Mouse (Mus musculus) naive thymus-derived CD4-positive, alpha-beta T cell, adult 2 months (primary cell): ENCODE data around the gene Cd46.
A peak's percentile ranks its signal among the peaks of the same experiment; 100 is the strongest.

Experiments
- DNase-seq: peaks from one replicate; pipeline ENCODE4 v3.0.0-alpha.2; 2011; ENCODE audit warnings: low read depth

The Cd46 gene

GRCm38 (mm10) chr1:195092220-195092720 is at the start of gene Cd46:
TSS of gene Cd46 (minus strand) at chr1:195092249.
- DNase-seq: peak; percentile 81

GRCm38 (mm10) chr1:195132070-195132469 is 40.0 kb upstream of the Cd46 start:
- DNase-seq: no peak

- no peak for DNase-seq
Measured at GRCm38 (mm10) chr1:195131675-195132015, 39.6 kb upstream of the Cd46 start.

- peak; percentile 91 for DNase-seq
Measured at GRCm38 (mm10) chr1:195130953-195131674, 39.1 kb upstream of the Cd46 start, which contains the start of gene Cr1l. TSS of gene Cr1l (minus strand) at chr1:195131586.

- DNase-seq: no peak
Measured at GRCm38 (mm10) chr1:195130479-195130878, 38.4 kb upstream of the Cd46 start.

GRCm38 (mm10) chr1:195129867-195130266 is 37.8 kb upstream of the Cd46 start:
- no peak for DNase-seq

GRCm38 (mm10) chr1:195114414-195114813 is 22.4 kb upstream of the Cd46 start:
- DNase-seq: no peak

- no peak for DNase-seq
Measured at GRCm38 (mm10) chr1:195113621-195114020, 21.6 kb upstream of the Cd46 start.

- no peak for DNase-seq
Measured at GRCm38 (mm10) chr1:195100693-195101092, 8.6 kb upstream of the Cd46 start.

- no peak for DNase-seq
Measured at GRCm38 (mm10) chr1:195098004-195098403, 6.0 kb upstream of the Cd46 start.

- no peak for DNase-seq
Measured at GRCm38 (mm10) chr1:195091699-195092219, 290 bp downstream of the Cd46 start.

- DNase-seq: no peak
Measured at GRCm38 (mm10) chr1:195082142-195082541, 9.9 kb downstream of the Cd46 start.

GRCm38 (mm10) chr1:195040437-195040836 is 51.6 kb downstream of the Cd46 start:
- peak; percentile 42 for DNase-seq

- no peak for DNase-seq
Measured at GRCm38 (mm10) chr1:195038386-195038785, 53.7 kb downstream of the Cd46 start.

- no peak for DNase-seq
Measured at GRCm38 (mm10) chr1:195037985-195038384, 54.1 kb downstream of the Cd46 start.

- DNase-seq: no peak
Measured at GRCm38 (mm10) chr1:195037483-195037882, 54.6 kb downstream of the Cd46 start.

- DNase-seq: no peak
Measured at GRCm38 (mm10) chr1:195033941-195034340, 58.1 kb downstream of the Cd46 start.

- DNase-seq: no peak
Measured at GRCm38 (mm10) chr1:195032738-195033137, 59.3 kb downstream of the Cd46 start.

- DNase-seq: no peak
Measured at GRCm38 (mm10) chr1:195031786-195032185, 60.3 kb downstream of the Cd46 start.

GRCm38 (mm10) chr1:195027507-195027906 is 64.5 kb downstream of the Cd46 start:
- DNase-seq: no peak

- DNase-seq: no peak
Measured at GRCm38 (mm10) chr1:195023848-195024247, 68.2 kb downstream of the Cd46 start.

- no peak for DNase-seq
Measured at GRCm38 (mm10) chr1:195021831-195022230, 70.2 kb downstream of the Cd46 start.

GRCm38 (mm10) chr1:195019062-195019600 is 72.9 kb downstream of the Cd46 start:
- DNase-seq: no peak
